Mouse (Mus musculus) liver, adult 2 months (tissue): ENCODE data around the gene Cfap97d1. TPM values are rescaled to one million over a fixed set of nuclear protein-coding genes. Genes with fewer than 3 reads are reported as not detected.

Source experiments
- DNase-seq: peaks from one replicate; pipeline ENCODE4 v3.0.0-alpha.2; 2011; ENCODE audit warnings: low read depth, low spot score; ENCODE audit errors: extremely low read depth
- H3K27ac ChIP-seq: fragments of 200-500 bp; replicated peaks from 2 replicates; pipeline ENCODE4 v1.5.1; 2012; ENCODE audit warnings: low read depth, mild to moderate bottlenecking, control low read depth, inconsistent platforms, low read length; ENCODE audit not compliant: insufficient read depth
- H3K27me3 ChIP-seq: fragments of 200-500 bp; 2 replicates; pipeline ENCODE4 v1.6.1; 2012; ENCODE audit warnings: mild to moderate bottlenecking, moderate library complexity, low read length, inconsistent platforms; ENCODE audit not compliant: control insufficient read depth, insufficient read depth
- H3K36me3 ChIP-seq: fragments of 200-500 bp; 2 replicates; pipeline ENCODE4 v1.6.1; 2012; ENCODE audit warnings: low read length, inconsistent platforms; ENCODE audit not compliant: control insufficient read depth, insufficient read depth
- H3K4me1 ChIP-seq: fragments of 200-500 bp; 2 replicates; pipeline ENCODE4 v1.6.1; 2011; ENCODE audit warnings: low read length; ENCODE audit not compliant: control insufficient read depth, insufficient read depth
- H3K4me3 ChIP-seq: fragments of 200-500 bp; 2 replicates; pipeline ENCODE4 v1.5.1; 2011; ENCODE audit warnings: low read depth, mild to moderate bottlenecking, control low read depth, low read length, moderate library complexity; ENCODE audit not compliant: insufficient read depth
- H3K79me2 ChIP-seq: fragments of 200-500 bp; 2 replicates; pipeline ENCODE4 v1.6.1; 2012; ENCODE audit warnings: inconsistent platforms, mild to moderate bottlenecking, low read length, moderate library complexity; ENCODE audit not compliant: control insufficient read depth, insufficient read depth
- H3K9ac ChIP-seq: fragments of 200-500 bp; 2 replicates; pipeline ENCODE4 v1.6.1; 2012; ENCODE audit warnings: low read depth, mild to moderate bottlenecking, control low read depth, inconsistent platforms, low read length
- CTCF ChIP-seq: fragments of 200-500 bp; IDR thresholded peaks from 2 replicates; pipeline ENCODE4 v1.5.1; 2011; ENCODE audit warnings: low read depth, low read length, control low read depth
- POLR2A ChIP-seq: fragments of 200-500 bp; IDR thresholded peaks from 2 replicates; pipeline ENCODE4 v1.6.1; 2011; ENCODE audit warnings: low read length, control low read depth; ENCODE audit not compliant: insufficient read depth; ENCODE audit errors: extremely low read depth
- WGBS: fragments of 180-500 bp; shearing (Covaris S2); methylation state at CpG from one replicate; pipeline ENCODE4 v1.1.7; 2018; 5-methylcytosine and 5-hydroxymethylcytosine counted together
- polyA plus RNA-seq: library from polyadenylated mRNA; depleted of rRNA; stranded (reverse); fragments of >200 nt; gene quantifications from 2 replicates; pipeline ENCODE4 v1.2.3, GENCODE M21; 2012
- total RNA-seq: library from RNA; depleted of rRNA; stranded (reverse); fragments of >200 nt; gene quantifications from 2 replicates; pipeline ENCODE4 v1.2.3, GENCODE M21; 2014

The Cfap97d1 gene
- total and polyA plus RNA-seq, 2 experiments: not detected

GRCm38 (mm10) chr11:101968791-101969190, 15.3 kb upstream of the Cfap97d1 start:
- peaks cover 14% of the 10 kb centered on the region for H3K27me3 ChIP-seq
- DNase-seq: peak; percentile 69
- no peaks in the 10 kb centered on the region for H3K79me2 ChIP-seq
- TF ChIP-seq POLR2A (no peak), CTCF (peak; percentile 91)
- H3K9ac ChIP-seq: no peak overlapping the region
- 0% methylated on average over 5 of the region's 5 CpGs for WGBS
- H3K36me3 ChIP-seq: peaks cover 3% of the 10 kb centered on the region; the same call in 1 of the 2 replicates
- no peak overlapping the region for H3K27ac ChIP-seq
- no peak overlapping the region for H3K4me3 ChIP-seq
- H3K4me1 ChIP-seq: peaks cover 12% of the 10 kb centered on the region; the same call in 1 of the 2 replicates

GRCm38 (mm10) chr11:101969835-101970234, 14.2 kb upstream of the Cfap97d1 start:
- TF ChIP-seq POLR2A (no peak), CTCF (no peak)
- Histone ChIP-seq H3K4me3 (no peak overlapping the region), H3K79me2 (no peaks in the 10 kb centered on the region), H3K27ac (no peak overlapping the region), H3K9ac (no peak overlapping the region), H3K36me3 (peaks cover 8% of the 10 kb centered on the region; the same call in 1 of the 2 replicates), H3K4me1 (peaks cover 12% of the 10 kb centered on the region; the same call in 1 of the 2 replicates), H3K27me3 (peaks cover 6% of the 10 kb centered on the region)
- WGBS: 83% methylated on average over 13 of the region's 13 CpGs
- no peak for DNase-seq

- TF ChIP-seq POLR2A: no peak
- TF ChIP-seq CTCF: peak; percentile 81
- no peak for DNase-seq
Measured at GRCm38 (mm10) chr11:101971410-101971809, 12.7 kb upstream of the Cfap97d1 start.

GRCm38 (mm10) chr11:101972097-101972496, 12.0 kb upstream of the Cfap97d1 start:
- DNase-seq: peak; percentile 40
- Histone ChIP-seq H3K9ac (no peak overlapping the region), H3K27me3 (no peaks in the 10 kb centered on the region), H3K36me3 (peaks cover 8% of the 10 kb centered on the region; the same call in 1 of the 2 replicates), H3K27ac (peak overlapping the region; percentile 80), H3K79me2 (no peaks in the 10 kb centered on the region), H3K4me3 (no peak overlapping the region), H3K4me1 (peaks cover 10% of the 10 kb centered on the region; the same call in 1 of the 2 replicates)
- TF ChIP-seq POLR2A: no peak
- TF ChIP-seq CTCF: no peak
- WGBS: 72% methylated on average over 3 of the region's 3 CpGs

More at GRCm38 (mm10) chr11:101971410-101971809, 12.7 kb upstream of the Cfap97d1 start:
- no peak overlapping the region for H3K9ac ChIP-seq
- H3K27ac ChIP-seq: no peak overlapping the region
- H3K4me1 ChIP-seq: peaks cover 10% of the 10 kb centered on the region; the same call in 1 of the 2 replicates
- WGBS: 64% methylated on average over 3 of the region's 3 CpGs
- H3K4me3 ChIP-seq: no peak overlapping the region
- no peaks in the 10 kb centered on the region for H3K79me2 ChIP-seq
- peaks cover 8% of the 10 kb centered on the region; the same call in 1 of the 2 replicates for H3K36me3 ChIP-seq
- H3K27me3 ChIP-seq: peaks cover 3% of the 10 kb centered on the region; the same call in 1 of the 2 replicates

- Histone ChIP-seq H3K4me1 (peaks cover 10% of the 10 kb centered on the region; the same call in 1 of the 2 replicates), H3K27ac (peak overlapping the region; percentile 80), H3K9ac (no peak overlapping the region)
Measured at GRCm38 (mm10) chr11:101972651-101973050, 11.4 kb upstream of the Cfap97d1 start.

GRCm38 (mm10) chr11:101973496-101973895, 10.6 kb upstream of the Cfap97d1 start:
- Histone ChIP-seq H3K79me2 (no peaks in the 10 kb centered on the region; the same call in 1 of the 2 replicates), H3K27me3 (no peaks in the 10 kb centered on the region), H3K27ac (no peak overlapping the region), H3K4me3 (no peak overlapping the region), H3K36me3 (peaks cover 12% of the 10 kb centered on the region; the same call in 1 of the 2 replicates), H3K9ac (no peak overlapping the region), H3K4me1 (peaks cover 10% of the 10 kb centered on the region; the same call in 1 of the 2 replicates)
- DNase-seq: no peak
- no peak for TF ChIP-seq POLR2A
- TF ChIP-seq CTCF: no peak
- 86% methylated on average over 9 of the region's 9 CpGs for WGBS

More at GRCm38 (mm10) chr11:101972651-101973050, 11.4 kb upstream of the Cfap97d1 start:
- TF ChIP-seq POLR2A (no peak), CTCF (no peak)
- H3K4me3 ChIP-seq: no peak overlapping the region
- H3K79me2 ChIP-seq: no peaks in the 10 kb centered on the region
- peaks cover 8% of the 10 kb centered on the region; the same call in 1 of the 2 replicates for H3K36me3 ChIP-seq
- H3K27me3 ChIP-seq: no peaks in the 10 kb centered on the region
- peak; percentile 96 for DNase-seq
- WGBS: 16% methylated on average over 5 of the region's 5 CpGs
